Mouse (Mus musculus) ES-E14 (cell line): ENCODE results near the gene Bik.

Experiments used
- CHD2 ChIP-seq: IDR thresholded peaks from 2 replicates; pipeline ENCODE4 v1.6.1; 2014; ENCODE audit warnings: mild to moderate bottlenecking, low read depth, low read length, inconsistent platforms
- HCFC1 ChIP-seq: IDR thresholded peaks from 2 replicates; pipeline ENCODE4 v1.6.1; 2012; ENCODE audit warnings: low read length, inconsistent platforms, borderline replicate concordance; ENCODE audit not compliant: insufficient read depth
- MAFK ChIP-seq: IDR thresholded peaks from 2 replicates; pipeline ENCODE4 v1.6.1; 2014; ENCODE audit warnings: mild to moderate bottlenecking, low read depth, low read length, inconsistent platforms; ENCODE audit not compliant: insufficient read depth
- ZC3H11A ChIP-seq: IDR thresholded peaks from 2 replicates; pipeline ENCODE4 v1.6.1; 2012; ENCODE audit warnings: low read depth, mild to moderate bottlenecking, inconsistent platforms, low read length, borderline replicate concordance
- ZNF384 ChIP-seq: IDR thresholded peaks from 2 replicates; pipeline ENCODE4 v1.6.1; 2012; ENCODE audit warnings: low read depth, low read length, inconsistent platforms

DNA sequence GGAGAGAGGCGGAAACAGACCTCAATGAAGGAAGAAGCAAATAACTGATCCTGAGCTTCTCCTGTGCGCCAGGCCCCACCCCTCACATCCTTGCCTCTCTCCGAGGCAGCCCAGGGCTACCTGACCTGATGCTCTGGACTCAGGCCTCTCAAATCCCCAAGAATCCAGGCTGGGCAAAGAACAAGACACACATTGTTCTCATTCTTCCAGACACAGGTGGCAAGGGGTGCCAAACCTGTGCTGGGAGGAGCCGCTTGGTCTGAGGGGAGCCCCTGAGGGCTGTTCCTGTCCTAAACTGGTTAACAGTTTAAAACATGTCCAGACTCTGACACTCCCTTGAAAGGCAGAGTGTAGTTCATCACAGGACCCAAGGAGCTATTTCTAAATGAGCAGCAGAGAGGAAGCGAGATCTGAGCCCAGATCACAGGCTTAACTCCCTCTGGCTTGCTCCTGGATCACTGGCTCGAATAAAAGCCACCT, 58.1 kb downstream of the Bik start:
- TF ChIP-seq ZC3H11A (no peak), ZNF384 (no peak), CHD2 (no peak), MAFK (no peak), HCFC1 (no peak)
